Mouse (Mus musculus): ENCODE data around the gene Tti1. TPM values are rescaled to one million over a fixed set of nuclear protein-coding genes. Genes with fewer than 3 reads are reported as not detected.
"Not testable (repeated sequence)": the region's sequence is repeated elsewhere in the genome, so short reads cannot be mapped to it uniquely, and the experiment has no call there.

Tti1 gene
- 10 to 100 TPM; 25.8 to 27.1 TPM for total RNA-seq (2021)
- long read RNA-seq, experiment 1, transcript Tti1-201 (8 exons, 3,830 nt): major isoform, 14 of 23 reads
- long read RNA-seq, experiment 1, partial matches to known transcripts: 4 of 23 reads
- long read RNA-seq, experiment 1, other reads (novel, unspliced or antisense): 1 of 23 reads
- long read RNA-seq, experiment 2, partial matches to known transcripts: 0 of 4 reads
- long read RNA-seq, experiment 2, other reads (novel, unspliced or antisense): 0 of 4 reads

DNA sequence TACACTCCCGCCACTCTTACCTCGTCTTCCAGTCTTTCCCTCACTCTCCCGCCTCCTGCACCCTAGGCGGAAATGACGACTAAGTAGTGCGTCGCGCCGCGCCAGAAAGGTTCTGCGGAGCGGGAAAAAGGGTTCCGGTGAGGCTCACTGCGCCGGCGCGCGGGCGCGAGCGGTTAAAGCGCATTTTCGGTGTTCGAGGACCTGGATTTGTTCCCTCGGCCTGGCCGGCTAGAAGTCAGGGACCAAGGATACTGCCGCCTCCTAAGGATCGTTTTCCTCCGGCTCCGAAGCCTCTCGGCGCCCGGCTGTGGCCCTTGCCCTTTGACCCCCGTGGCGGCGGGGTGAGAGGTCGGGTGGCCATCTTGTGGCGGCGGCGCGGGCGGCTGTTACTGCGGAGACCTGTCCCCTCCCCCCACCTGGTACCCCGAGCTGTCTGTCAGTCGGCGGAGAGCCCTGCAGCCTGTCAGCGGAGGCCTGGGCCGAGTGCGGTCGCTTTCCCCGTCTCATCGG is at the start of gene Tti1, which contains the start of gene Rprd1b:
Gene Tti1, minus strand, starts transcription at position 80 of the 510 bp plus-strand sequence.
Gene Rprd1b, plus strand, starts transcription at position 144 of the 510 bp plus-strand sequence.
- DNase-seq: peak; percentile 95 to 98

DNA sequence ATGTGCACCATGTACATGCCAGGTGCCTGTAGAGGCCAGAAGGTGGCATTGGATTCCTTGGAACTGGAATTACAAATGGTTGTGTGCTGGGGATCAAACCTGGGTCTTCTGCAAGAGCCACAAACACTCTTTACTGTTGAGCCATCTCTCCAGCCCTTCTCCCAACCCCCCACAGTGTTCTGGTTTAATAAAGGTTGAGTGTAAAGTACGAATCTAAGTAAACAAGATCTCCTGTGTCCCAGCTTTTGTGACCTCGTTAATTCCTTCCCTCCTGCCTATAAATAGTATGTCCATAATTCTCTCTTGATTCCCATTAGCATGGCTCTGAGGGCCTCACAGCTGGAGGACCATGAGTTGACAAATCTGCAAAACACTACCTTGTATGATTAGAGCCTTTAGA is 49.7 kb upstream of the Tti1 start:
- DNase-seq: no peak

DNA sequence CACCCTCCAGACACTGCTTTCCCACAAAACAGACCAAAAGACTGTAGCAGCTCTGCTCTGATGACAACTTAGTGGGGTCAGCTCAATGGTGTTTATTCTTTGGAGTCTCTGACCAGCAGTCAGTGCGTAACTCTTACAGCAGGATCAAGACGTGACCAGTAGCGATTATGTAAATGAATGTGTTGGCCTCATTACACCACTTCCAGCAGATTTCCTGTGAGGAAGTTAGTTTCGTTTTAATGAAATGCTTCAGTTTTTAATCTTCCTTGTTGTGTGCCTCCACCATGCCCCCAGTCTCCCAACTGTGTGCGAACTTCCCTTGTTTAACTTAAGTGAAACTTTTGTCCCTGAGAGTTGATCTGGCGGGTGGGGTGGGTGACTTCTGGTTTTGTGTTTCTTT is 48.5 kb upstream of the Tti1 start:
- DNase-seq: no peak

DNA sequence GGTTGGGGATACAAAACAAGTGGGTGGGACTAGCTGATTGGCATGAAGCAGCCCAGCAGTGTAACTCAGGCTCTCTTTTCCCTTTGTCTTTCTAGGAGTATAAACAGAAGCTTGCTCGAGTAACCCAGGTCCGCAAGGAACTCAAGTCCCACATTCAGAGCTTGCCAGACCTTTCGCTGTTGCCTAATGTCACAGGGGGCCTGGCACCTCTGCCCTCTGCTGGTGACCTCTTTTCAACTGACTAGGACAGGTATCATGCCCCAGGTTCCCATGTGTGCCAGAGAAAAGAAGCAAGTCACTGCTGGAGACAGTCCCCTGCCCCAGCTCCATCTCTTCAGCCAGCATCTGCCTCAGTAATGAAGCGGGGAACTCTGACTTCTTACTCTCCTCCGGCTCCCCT is 46.6 kb upstream of the Tti1 start:
- DNase-seq: no peak

DNA sequence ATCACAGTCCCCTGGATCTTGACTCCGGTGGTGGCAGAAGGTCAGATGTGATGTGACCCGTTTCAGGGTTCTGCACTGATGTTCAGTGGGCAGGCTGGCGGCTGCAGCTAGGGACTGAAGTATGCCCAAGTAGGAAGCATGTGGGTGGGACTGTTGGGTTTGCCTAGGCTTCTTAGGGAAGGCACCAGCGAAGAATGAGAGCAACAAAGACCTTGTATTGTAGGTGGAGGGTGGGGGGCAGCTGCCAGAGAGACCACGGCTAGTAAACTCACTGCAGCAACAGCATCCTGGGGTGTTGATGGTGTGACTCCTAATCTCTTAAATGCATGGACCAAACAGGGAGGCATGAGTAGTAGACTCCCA is 43.4 kb upstream of the Tti1 start:
- no peak for DNase-seq

DNA sequence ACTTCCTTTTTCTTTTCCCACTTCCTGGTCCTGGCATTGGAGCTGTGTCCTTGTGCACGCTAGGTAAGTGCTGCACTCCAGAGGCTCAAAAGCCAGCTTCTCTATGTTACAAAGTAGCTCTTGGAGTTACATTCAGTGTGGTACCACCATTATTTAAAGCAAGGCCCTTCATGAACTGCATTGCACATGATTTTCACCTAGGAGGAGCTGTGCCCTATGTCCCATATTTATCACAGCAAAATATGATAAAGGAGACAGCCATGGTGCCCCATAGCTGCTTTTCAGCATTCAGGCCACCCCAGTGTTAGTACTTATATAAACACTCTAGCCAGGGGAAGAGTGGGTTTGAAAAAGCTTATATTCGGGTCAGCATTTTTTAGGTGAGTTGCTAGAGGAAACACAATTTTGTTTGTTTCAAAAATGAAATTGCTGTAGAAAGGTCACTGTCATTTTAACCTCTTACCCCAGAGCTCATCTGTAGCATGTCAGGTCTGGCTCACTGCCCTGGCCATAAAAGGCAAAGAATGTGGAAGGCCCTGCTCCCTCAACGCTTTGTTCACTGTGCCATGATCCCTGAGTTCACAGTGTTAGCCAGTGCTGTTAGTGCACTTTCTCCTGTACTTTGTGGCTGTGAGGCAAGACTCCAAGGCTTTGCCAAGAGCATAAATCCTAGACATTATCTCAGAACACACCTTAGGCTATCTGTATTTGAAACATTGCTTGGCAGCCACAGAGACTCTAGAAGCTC is 42.8 kb upstream of the Tti1 start:
- DNase-seq: no peak

DNA sequence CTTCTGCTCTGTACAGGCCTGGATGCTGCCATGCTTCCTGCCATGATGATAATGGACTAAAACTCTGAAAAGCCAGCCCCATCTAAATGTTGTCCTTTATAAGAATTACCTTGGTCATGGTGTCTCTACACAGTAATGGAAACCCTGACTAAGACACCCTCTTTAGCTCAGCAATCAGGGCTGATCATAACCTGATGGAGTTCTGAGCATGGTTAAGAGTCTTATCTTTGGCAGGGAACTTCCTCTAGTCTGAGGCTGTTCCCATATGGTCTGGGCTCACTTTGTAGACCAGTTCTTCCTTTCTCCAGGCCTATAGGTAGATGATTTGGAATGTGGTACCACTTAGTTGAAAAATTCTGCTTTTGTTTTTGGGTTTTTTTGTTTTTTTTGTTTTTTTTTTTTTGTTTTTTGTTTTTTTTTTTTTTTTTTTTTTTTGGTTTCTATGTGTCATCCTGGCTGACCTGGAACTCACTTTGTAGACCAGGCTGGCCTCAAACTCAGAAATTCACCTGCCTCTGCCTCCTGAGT is 40.3 kb upstream of the Tti1 start:
- DNase-seq: no peak

DNA sequence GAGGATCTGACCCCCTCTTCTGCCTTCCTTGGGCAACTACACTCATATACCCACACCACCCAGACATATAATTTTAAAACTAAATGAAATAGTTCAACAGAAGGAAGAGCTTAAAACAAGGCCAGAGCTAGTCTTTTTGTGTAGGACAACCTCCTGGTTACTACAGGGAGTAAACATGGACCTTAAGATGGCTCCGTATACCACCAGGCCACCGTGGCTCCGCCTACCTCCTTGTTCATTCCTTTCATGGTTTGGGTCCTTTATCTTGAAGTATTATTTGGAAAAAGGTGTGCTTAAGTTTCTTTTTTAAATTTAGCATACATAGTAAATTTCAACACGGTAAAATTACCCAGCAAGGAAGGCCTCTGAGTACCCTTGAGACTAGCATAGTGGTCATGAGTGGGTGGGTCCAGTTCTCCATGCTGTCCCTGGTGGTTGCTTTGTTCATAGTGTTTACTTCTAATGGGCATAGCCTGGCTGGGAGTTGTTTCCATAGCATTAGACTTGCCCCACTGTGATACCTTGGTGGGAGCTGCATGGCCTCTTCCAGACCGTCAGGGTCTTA is 39.1 kb upstream of the Tti1 start:
- no peak for DNase-seq

DNA sequence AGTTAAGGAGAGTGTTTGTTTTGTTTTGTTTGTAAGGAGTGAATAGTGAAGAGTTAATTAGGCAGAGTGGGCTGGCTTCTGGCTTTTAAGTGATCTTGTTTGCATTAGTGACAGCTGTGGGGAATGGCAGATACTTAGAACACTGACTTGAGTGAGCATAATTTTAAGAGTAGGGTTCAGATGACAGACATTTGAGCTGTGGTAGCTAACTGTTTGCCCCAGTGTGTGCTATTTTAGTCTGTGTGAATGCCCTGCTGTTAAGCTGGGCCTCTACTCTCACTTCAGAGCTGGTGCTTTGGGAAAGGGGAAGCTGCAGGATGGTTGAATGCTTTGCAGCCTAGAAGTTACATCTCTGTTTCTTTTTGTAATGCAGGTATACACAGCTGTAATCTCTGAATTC is 38.2 kb upstream of the Tti1 start:
- DNase-seq: no peak

DNA sequence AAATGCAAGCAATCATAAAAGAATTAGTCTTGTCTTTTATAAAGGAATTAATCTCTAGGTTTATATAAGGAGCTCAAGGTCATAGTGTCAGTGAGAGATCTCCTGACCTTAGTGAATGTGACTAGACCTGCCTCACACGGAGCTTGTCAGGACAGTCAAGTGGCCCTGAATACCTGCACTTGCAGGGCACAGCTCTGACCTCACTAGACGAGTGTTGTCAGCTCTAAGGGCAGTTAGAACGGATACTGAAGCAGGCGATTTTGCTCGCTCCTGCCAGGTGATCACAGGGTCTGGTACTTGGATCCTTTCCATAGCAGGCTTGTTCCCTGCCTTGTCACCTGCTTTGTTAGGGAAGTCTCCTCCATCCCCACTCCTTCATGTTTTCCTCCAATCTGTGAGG is 36.8 kb upstream of the Tti1 start:
- DNase-seq: peak; percentile 17 to 25

DNA sequence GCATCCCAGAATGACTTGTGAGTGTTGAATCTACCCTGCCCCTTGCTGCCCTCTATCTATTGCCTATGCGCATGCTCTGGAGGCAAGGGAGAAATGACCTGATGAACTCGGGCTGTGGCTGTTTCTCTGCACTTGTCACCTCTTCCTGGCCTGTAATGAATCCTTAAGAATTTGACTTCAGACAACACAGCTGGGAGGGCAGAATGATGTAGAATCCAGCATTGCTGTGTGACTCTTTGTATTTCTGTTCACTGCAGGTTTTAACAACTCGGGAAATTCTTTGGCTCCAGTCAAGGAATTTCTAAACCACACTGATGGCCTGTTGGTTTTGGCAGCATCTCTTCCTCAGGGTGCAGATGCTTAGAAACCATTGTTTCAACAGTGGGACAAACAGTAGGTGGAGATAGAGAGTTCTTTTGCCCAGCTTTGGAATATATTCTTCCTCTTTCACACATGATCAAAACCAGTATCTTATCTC is 36.4 kb upstream of the Tti1 start:
- DNase-seq: peak; percentile 52 to 60

DNA sequence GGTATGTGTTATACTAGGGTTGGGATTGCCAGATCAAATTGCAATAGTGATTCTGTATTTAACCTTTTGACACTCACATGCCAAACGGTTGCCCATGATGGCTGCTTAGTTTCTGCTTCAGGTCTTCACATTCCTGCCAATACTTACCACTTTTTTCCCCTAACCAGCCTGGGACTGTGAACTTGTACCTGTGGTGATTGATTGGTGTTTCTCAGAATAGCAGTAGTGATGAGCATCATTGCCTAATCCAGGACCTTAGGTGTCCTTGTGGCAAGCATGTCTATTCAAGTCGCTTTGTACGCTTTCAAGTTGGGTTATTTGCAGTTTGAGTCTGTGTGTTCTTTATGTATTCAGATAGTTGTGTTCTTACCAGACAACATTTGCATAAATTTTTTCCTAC is 34.8 kb upstream of the Tti1 start:
- no peak for DNase-seq

DNA sequence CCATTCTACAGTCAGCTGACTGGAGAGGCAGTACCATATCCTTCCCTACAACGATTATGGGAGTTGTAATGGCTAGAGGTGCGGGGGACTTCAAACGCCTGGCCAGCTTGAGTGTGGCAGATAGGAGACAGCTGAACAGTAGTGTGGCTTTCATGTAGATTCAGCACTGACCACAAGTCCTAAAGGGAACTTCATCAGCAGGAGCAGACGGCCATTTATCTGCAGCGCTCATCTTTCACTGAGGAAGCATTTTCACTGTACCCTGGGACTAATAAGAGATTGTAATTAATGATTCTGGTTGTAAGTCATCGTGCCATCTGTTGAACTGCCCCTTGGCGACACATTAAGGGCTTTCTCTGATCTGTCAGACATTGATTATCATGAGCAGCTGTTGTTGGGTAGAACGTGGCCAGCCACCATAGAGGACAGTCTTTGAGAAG is 31.5 kb upstream of the Tti1 start:
- DNase-seq: no peak

DNA sequence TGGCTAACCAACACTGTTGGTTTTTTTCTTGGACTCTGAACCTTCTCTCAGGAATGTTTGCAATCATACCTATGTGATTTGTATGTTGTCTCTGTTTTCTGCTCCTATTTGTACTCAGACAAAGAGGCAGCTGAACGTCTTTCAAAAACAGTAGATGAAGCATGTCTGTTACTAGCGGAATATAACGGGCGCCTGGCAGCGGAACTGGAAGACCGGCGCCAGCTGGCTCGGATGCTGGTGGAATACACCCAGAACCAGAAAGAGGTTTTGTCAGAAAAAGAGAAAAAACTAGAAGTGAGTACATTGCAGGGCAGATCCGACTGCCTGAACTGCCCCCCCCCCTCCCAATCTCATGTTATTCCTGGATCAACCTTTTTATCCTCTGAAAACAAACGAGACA is 30.3 kb upstream of the Tti1 start:
- peak; percentile 74 to 77 for DNase-seq

DNA sequence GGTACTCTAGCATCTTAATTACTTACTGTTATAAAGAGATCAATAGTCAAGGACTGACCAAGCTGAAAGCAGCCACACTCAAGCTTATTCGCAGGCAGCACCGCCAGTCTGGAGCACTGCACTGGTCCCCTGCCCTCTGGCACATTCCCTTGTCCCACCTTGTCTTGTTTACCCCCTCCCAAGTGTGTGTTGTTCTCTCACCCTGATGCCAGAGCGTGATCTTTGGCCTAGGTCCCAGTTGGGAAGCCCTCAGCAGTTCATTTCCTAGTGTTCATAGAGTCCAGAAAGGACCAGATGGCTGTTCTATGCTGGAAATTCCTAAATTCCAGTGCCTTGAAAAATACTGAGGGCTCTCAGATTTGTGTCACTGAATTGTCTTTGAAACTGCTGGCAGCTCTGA is 28.8 kb upstream of the Tti1 start:
- DNase-seq: no peak

DNA sequence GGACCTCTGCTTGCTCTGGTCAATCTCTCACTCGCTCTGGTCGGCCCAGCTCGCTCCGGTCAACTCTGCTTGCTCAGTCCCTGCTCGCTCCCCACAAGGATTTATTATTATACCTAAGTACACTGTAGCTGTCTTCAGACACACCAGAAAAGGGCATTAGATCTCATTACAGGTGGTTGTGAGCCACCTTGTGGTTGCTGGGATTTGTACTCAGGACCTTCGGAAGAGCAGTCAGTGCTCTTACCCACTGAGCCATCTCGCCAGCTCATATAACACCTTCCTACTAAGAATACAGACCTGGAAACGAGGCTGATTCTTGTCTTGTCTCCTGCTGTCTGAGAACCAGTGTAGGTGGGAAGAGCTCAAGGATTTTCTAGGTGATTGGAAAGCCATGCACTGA is 27.1 kb upstream of the Tti1 start:
- not testable (repeated sequence) for DNase-seq

DNA sequence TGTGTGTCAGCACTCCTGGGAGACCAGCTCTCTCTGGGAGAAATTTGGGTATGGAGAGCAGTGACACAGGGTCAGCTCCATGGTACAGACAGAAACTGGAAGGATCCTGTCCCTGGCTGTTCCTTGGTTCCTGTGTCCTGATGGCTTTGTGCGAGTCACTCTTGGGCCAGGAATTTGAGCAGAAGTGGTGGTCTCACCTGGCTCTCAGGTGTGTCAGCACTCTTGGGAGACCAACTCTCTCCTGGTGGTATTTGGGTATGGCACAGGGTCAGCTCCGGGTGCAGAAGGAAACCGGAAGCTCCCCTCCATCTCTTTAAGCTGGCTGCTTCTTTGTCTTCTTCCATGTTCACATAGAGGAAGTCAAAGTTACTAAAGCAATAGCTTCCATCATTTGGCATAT is 26.4 kb upstream of the Tti1 start:
- no peak for DNase-seq

DNA sequence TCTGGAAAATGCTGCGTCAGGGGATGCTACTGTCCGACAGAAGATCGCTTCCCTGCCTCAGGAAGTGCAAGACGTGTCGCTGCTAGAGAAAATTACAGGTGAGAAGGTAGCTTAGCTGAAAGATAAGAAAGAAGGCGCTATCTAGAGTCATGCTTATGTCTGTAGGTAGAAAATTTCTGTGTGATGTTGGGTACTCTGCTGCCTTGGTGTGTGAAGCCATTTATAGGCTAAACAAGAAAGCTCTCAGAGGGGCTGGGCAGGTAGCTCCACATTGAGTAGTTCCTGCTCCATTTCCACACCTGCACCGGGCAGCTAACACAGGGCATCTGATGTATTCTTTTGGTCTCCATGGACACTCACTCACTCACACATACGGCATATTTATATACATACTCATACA is 21.9 kb upstream of the Tti1 start:
- DNase-seq: no peak

DNA sequence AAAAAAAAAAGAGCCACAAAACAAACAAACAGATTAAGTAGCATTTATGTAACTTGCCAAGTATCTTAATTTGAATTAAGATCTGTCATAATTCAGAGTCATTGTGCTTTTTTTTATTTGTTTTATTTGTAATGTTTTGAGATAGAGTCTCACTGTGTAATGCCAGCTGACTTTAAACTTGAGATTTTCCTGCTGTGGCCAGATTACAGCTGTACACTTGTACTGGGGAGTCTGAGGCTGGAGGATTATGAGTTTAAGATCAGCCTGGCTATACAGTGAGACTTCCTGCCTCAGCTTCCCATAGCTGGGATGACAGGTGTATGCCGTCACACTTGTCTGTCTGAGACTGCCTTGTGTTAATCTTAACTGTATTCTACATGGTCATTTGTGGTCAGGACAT is 20.5 kb upstream of the Tti1 start:
- no peak for DNase-seq

DNA sequence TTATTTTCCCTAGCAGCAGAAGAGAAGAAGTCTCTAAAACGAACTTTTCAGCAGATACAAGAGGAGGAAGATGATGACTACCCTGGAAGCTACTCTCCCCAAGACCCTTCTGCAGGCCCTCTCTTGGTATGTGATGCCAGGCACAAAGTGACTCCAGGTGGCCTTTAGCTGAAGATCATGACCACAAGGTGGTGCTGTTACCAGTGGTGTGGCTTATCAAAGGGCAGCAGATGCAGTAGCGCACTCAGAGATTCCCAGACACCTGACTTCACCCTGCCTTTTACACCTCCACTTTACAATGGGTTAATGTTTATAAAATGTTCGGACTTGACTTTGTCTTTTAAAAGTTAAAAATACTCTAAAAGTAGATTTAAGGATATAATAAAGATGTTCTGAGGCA is 19.7 kb upstream of the Tti1 start:
- peak; percentile 58 to 82 for DNase-seq

DNA sequence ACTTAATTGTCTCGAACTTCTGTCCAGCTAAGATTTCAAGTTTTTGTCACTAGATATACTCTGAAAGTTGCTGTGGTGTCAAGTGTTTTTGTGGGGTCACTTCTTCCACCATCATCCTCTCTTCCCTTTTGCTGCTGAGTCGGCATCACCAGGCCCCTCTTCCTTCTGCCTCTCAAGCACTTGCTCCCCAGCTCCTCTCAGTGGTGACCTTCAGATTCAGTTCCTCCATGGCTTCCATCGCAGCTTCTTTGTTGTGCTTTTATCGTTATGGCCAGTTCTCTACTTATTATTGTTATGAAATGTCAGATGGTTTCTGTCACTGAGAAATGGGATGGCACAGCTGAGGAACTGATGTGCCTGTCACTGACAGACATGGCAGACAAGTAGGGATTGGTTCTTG is 18.0 kb upstream of the Tti1 start:
- DNase-seq: no peak

DNA sequence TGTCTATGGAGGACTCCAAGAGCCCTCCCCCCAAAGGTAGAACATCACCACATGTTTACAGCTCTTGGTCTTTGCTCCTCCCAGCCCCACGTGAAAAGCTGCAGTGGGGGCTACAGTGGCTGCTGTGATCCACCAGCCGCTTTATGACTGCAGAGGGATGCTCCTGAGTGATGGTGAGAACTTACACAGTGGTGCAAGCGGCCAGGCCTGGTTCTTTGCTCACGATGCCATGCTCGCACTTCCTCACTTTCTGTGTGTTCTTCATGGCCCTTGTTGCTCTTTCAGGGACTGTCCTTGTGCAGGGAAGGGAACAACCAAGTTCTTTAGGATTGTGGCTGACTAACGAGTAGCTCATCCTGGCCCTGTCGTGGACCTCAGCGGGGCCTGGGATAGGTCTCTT is 15.3 kb upstream of the Tti1 start:
- no peak for DNase-seq

DNA sequence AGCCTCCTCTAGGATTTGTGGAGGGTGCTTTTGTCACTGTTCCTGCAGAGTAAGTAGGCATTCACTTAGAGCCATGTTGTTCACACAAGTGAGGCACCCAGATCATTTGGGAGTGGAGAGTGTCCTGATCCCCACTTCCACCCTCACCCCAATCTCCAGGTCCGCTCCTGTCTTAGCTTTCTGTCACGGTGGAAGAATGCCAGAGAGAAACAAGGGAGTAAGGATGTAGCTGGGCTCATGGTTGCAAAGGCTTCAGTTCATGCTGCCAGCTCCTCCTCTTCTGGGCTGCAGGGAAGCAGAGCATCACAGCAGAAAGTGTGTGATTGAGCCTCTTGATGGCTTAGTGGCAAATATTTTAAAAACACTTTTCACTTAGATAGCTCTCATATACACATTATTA is 12.2 kb upstream of the Tti1 start:
- DNase-seq: no peak
